Mouse (Mus musculus): ENCODE measurements around the gene Cfl1.
"Not testable (repeated sequence)": the region's sequence is repeated elsewhere in the genome, so short reads cannot be mapped to it uniquely, and the experiment has no call there.

Cfl1 gene

GRCm38 (mm10) chr19:5488878-5489571, 1.2 kb upstream of the Cfl1 start:
- DNase-seq (ENCODE audit: low read depth, low spot score), result peak; percentile 99

GRCm38 (mm10) chr19:5489721-5490120, 534 bp upstream of the Cfl1 start:
- DNase-seq (ENCODE audit: low read depth, low spot score), result not testable (repeated sequence)

- DNase-seq (ENCODE audit: low read depth, low spot score), result peak; percentile 91
Measured at GRCm38 (mm10) chr19:5490898-5491708, 848 bp downstream of the Cfl1 start.

- DNase-seq (ENCODE audit: low read depth, low spot score), result no peak
Measured at GRCm38 (mm10) chr19:5492641-5493040, 2.4 kb downstream of the Cfl1 start.

- DNase-seq (ENCODE audit: low read depth, low spot score), result peak; percentile 82
Measured at GRCm38 (mm10) chr19:5493301-5493721, 3.1 kb downstream of the Cfl1 start.

- no peak for DNase-seq (ENCODE audit: low read depth, low spot score)
Measured at GRCm38 (mm10) chr19:5494314-5494713, 4.1 kb downstream of the Cfl1 start.

- DNase-seq (ENCODE audit: low read depth, low spot score), result peak; percentile 53
Measured at GRCm38 (mm10) chr19:5495353-5496051, 5.2 kb downstream of the Cfl1 start.

GRCm38 (mm10) chr19:5496052-5496370, 5.8 kb downstream of the Cfl1 start:
- no peak for DNase-seq (ENCODE audit: low read depth, low spot score)

GRCm38 (mm10) chr19:5500330-5500875, 10.1 kb downstream of the Cfl1 start:
- DNase-seq (ENCODE audit: low read depth, low spot score), result no peak

GRCm38 (mm10) chr19:5503687-5504086, 13.4 kb downstream of the Cfl1 start, which contains the start of gene 1700020D05Rik:
Gene 1700020D05Rik, minus strand, starts transcription at chr19:5503787.
- DNase-seq (ENCODE audit: low read depth, low spot score), result no peak

GRCm38 (mm10) chr19:5510031-5511026, 20.1 kb downstream of the Cfl1 start, which contains the start of gene Snx32:
Gene Snx32, minus strand, starts transcription at chr19:5510538.
- peak; percentile 99 for DNase-seq (ENCODE audit: low read depth, low spot score)

- peak; percentile 42 for DNase-seq (ENCODE audit: low read depth, low spot score)
Measured at GRCm38 (mm10) chr19:5511074-5511632, 20.9 kb downstream of the Cfl1 start.

GRCm38 (mm10) chr19:5512091-5513004, 22.1 kb downstream of the Cfl1 start:
- DNase-seq (ENCODE audit: low read depth, low spot score), result no peak

- no peak for DNase-seq (ENCODE audit: low read depth, low spot score)
Measured at GRCm38 (mm10) chr19:5513005-5513349, 22.7 kb downstream of the Cfl1 start.

- DNase-seq (ENCODE audit: low read depth, low spot score), result peak; percentile 48
Measured at GRCm38 (mm10) chr19:5515840-5516777, 25.9 kb downstream of the Cfl1 start.

GRCm38 (mm10) chr19:5516906-5517505, 26.8 kb downstream of the Cfl1 start:
- DNase-seq (ENCODE audit: low read depth, low spot score), result peak; percentile 67

- DNase-seq (ENCODE audit: low read depth, low spot score), result no peak
Measured at GRCm38 (mm10) chr19:5518721-5519120, 28.5 kb downstream of the Cfl1 start.

GRCm38 (mm10) chr19:5525204-5525603, 34.9 kb downstream of the Cfl1 start:
- no peak for DNase-seq (ENCODE audit: low read depth, low spot score)
